Mouse (Mus musculus): ENCODE data around the gene Vipr2. TPM values are rescaled to one million over a fixed set of nuclear protein-coding genes. Genes with fewer than 3 reads are reported as not detected.
A peak's percentile ranks its signal among the peaks of the same experiment; 100 is the strongest.

Gene Vipr2
- polyA plus RNA-seq, 1 experiment from 2014 or later = 0.40 TPM

DNA sequence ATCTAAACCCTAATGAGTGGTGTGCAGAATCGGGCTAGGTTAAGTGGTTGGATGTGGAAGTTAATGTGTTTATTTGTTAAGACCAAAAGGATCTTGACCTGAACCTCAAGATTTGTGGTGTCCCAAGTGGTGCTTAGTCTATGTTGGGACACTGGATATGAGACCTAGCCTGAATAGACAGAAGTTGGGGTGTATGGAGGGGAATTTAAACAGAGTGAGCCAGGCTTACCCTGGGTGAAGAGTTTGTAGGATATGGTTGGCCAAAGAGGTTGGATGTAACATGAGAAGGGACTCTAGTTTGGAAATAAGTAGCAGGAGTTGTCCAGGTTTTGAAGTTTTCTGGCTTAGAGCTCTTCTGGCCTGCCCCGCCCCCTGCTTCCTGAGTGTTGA, 15.3 kb upstream of the Vipr2 start:
- no peak for ATAC-seq (replicated peaks; ENCODE audit: insufficient number of reproducible peaks, insufficient read depth, low FRiP score, low read depth)
- H3K9me3 ChIP-seq (replicated peaks) = peaks cover 36% of the 10 kb centered on the region
- H3K4me2 ChIP-seq = no peak overlapping the region
- H3K27ac ChIP-seq = no peak overlapping the region
- no peaks in the 10 kb centered on the region for H3K4me1 ChIP-seq (replicated peaks)
- no peaks in the 10 kb centered on the region for H3K27me3 ChIP-seq
- 87% methylated on average over 2 of the region's 2 CpGs for WGBS
- peaks cover 44% of the 10 kb centered on the region for H3K36me3 ChIP-seq
- no peak overlapping the region for H3K4me3 ChIP-seq
- H3K9ac ChIP-seq = no peak overlapping the region

DNA sequence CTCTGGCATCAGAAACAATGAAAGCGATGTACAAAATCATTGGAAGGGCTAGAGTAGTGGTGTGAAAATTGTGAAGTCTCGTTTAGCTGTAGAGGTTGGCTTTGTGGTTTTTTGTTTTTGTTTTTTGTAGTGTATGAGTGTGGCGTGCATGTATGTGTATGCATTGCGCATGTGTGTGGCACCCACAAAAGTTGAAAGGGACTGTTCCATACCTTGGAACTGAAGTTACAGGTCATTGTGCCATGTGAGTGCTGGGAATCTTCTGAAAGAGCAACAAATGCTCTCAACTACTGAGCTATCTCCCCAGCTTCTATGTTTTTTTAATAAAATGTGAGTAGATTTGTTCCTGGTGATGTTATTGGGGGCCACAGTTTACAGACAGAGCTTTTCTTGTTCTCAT, 14.5 kb upstream of the Vipr2 start:
- Histone ChIP-seq H3K36me3 (peaks cover 38% of the 10 kb centered on the region), H3K27ac (no peak overlapping the region), H3K27me3 (no peaks in the 10 kb centered on the region), H3K9me3 (replicated peaks) (peaks cover 36% of the 10 kb centered on the region), H3K4me2 (no peak overlapping the region), H3K4me1 (replicated peaks) (no peaks in the 10 kb centered on the region), H3K4me3 (no peak overlapping the region), H3K9ac (no peak overlapping the region)
- no peak for ATAC-seq (replicated peaks; ENCODE audit: insufficient number of reproducible peaks, insufficient read depth, low FRiP score, low read depth)
- 92% methylated on average over 4 of the region's 4 CpGs for WGBS

DNA sequence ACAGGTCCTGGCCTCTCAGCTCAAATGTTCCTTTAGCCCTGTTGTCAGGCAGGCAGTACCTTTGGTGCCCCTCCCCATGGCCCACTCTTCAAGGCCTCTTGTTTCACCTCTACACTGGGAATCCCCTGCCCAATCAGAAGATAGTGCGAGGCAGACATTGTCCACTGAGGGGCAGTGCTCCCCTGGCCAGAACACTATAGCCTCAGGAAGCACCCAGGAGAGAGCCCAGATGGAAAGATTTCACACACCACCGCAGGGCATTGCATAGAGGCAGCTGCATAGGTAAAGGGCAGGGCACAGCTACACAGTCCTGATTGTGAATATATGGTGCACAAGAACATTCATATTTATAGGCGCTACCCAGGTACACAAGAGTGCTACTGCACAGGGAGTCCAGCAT, 6.5 kb upstream of the Vipr2 start:
- WGBS = 14% methylated on average over 3 of the region's 3 CpGs
- no peaks in the 10 kb centered on the region for H3K36me3 ChIP-seq
- no peak overlapping the region for H3K9ac ChIP-seq
- H3K27ac ChIP-seq = no peak overlapping the region
- no peaks in the 10 kb centered on the region for H3K4me1 ChIP-seq (replicated peaks)
- H3K27me3 ChIP-seq = peaks cover 22% of the 10 kb centered on the region
- H3K9me3 ChIP-seq (replicated peaks) = no peaks in the 10 kb centered on the region
- no peak overlapping the region for H3K4me3 ChIP-seq
- peak; percentile 35; the same call in 1 of the 2 replicates for ATAC-seq (replicated peaks; ENCODE audit: insufficient number of reproducible peaks, insufficient read depth, low FRiP score, low read depth)
- H3K4me2 ChIP-seq = no peak overlapping the region

DNA sequence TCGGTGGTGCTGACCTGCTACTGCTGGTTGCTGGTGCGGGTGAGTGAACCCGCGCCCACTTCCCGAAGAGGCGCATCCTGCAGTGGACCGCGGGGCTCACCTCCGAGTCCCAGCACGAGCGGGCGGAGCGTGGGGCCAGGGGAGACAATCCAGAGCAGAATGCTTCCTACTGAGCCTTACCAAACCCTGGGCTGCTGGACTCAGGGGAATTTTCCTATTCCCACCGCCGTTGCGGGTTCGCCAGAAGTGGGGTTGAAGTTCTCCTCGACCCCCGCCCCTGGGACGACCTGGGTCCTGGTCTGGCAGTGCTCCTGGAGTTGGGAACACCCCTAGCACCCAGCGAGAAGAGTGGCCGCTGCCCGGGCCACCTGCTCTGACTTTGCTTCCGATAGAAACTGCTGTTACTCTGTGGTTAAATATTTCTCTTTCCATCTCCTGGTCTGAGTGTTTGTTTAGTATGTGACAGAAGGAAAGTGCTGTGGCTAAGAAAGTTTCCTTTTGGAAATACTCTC, 385 bp downstream of the Vipr2 start:
- ATAC-seq (replicated peaks; ENCODE audit: insufficient number of reproducible peaks, insufficient read depth, low FRiP score, low read depth) = no peak
- H3K4me2 ChIP-seq = peak overlapping the region; percentile 98
- whole genome bisulfite sequencing = under 1% methylated on average over 24 of the region's 24 CpGs
- no peak overlapping the region for H3K27ac ChIP-seq
- H3K9me3 ChIP-seq (replicated peaks) = no peaks in the 10 kb centered on the region
- H3K4me1 ChIP-seq (replicated peaks) = peaks cover 8% of the 10 kb centered on the region; the same call in 1 of the 2 replicates
- H3K4me3 ChIP-seq = peak overlapping the region; percentile 63
- H3K27me3 ChIP-seq = peaks cover 40% of the 10 kb centered on the region
- no peaks in the 10 kb centered on the region for H3K36me3 ChIP-seq
- H3K9ac ChIP-seq = peak overlapping the region; percentile 55

DNA sequence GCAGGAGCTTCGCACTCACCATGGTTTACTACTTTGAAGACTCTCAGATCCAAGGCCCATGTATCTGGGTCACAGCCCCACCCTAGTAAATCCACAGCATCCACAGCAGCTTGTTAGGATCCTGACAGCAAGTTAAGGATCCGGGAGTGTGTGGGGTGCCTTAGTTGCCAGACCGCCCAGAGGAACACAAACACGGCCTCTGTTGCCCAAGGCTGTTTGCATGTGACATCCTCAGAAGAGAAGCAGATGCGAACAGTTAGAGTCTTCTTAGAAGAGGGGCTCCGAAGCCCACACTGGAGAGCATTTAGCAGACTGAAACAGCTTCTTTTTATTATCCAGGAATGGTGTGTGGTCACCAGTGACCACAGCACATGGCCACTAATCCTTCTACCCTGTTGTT, 5.6 kb downstream of the Vipr2 start:
- H3K9me3 ChIP-seq (replicated peaks) = no peaks in the 10 kb centered on the region
- no peak overlapping the region for H3K9ac ChIP-seq
- peaks cover 9% of the 10 kb centered on the region for H3K27me3 ChIP-seq
- no peak overlapping the region for H3K27ac ChIP-seq
- H3K4me2 ChIP-seq = no peak overlapping the region
- H3K4me1 ChIP-seq (replicated peaks) = no peaks in the 10 kb centered on the region
- no peak overlapping the region for H3K4me3 ChIP-seq
- no peaks in the 10 kb centered on the region for H3K36me3 ChIP-seq
- WGBS = 86% methylated on average over 6 of the region's 6 CpGs
- no peak for ATAC-seq (replicated peaks; ENCODE audit: insufficient number of reproducible peaks, insufficient read depth, low FRiP score, low read depth)

DNA sequence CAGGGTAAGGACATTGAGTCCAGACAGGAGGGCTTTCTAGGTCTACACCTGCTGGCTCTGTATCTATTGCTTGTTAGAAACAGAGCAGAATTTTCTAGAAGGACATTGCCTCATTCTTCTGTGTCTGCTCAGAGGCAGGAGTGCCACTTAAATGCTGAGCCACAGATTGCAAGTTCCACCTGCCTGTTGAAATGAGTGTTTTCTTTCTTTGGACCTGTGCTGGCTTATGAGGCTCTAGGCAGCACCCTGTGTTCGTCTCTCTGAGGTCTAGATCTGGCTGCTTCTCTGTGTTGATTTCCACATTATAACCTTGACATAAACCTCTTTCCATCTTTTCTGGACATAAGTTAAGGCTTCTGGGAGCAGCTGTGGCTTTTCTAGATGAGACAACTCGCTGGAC, 6.8 kb downstream of the Vipr2 start:
- Histone ChIP-seq H3K9me3 (replicated peaks) (no peaks in the 10 kb centered on the region), H3K27ac (no peak overlapping the region), H3K4me3 (no peak overlapping the region), H3K27me3 (peaks cover under 1% of the 10 kb centered on the region), H3K9ac (no peak overlapping the region), H3K4me1 (replicated peaks) (no peaks in the 10 kb centered on the region), H3K36me3 (no peaks in the 10 kb centered on the region), H3K4me2 (no peak overlapping the region)
- 72% methylated on average over 2 of the region's 2 CpGs for WGBS
- no peak for ATAC-seq (replicated peaks; ENCODE audit: insufficient number of reproducible peaks, insufficient read depth, low FRiP score, low read depth)

DNA sequence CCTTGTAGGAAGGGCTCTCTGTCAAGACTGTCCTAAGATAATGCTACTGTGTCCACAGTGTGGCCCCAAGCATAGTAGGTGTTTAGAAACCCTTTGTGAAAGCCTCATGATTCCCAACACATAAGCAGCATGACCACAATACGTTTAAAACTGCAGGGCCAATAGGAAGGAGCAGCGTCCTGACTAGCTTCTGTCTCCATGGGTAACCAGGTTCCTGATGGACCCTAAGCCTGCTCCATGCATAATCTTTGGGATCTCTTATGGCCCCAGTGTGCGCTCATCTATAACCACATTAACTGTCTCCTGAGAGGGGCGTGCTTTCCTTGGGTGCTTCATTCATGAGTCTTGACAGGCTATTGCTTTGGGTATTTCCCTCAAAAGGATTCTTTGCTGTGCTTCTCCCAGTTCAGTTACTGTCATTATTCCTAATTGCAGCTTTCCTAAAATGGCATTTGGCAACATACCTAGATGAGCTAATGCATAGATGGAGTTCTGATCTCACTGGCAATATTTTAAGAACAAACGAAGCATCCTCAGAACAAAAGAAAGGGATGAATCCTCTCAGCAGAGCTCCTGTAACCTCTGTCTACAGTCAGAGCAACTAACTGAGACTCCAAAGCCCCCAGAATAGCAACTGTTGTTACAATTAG, 9.6 kb downstream of the Vipr2 start:
- Histone ChIP-seq H3K4me3 (no peak overlapping the region), H3K4me1 (replicated peaks) (no peaks in the 10 kb centered on the region), H3K36me3 (no peaks in the 10 kb centered on the region), H3K9me3 (replicated peaks) (no peaks in the 10 kb centered on the region), H3K9ac (no peak overlapping the region), H3K27me3 (no peaks in the 10 kb centered on the region), H3K27ac (no peak overlapping the region), H3K4me2 (no peak overlapping the region)
- WGBS = 79% methylated on average over 5 of the region's 5 CpGs
- no peak for ATAC-seq (replicated peaks; ENCODE audit: insufficient number of reproducible peaks, insufficient read depth, low FRiP score, low read depth)

DNA sequence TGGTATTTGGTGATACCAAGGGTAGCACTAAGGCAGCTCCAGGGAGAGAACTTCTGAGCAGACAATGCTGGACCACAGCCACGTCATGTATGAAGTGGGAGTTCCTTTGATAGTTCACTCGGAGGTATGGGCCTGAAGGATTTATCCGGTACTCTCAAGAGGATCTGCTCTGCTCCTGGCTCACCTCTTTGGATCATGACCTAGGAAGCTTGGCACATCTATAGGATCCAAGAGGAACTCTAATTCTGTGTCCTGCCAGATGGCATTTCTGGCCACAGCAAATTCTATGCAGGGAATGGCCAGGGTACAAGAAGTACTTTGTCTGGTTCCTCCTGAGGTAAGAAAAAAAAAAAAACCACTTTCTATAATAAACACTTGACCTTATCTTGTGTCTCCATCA, 12.3 kb downstream of the Vipr2 start:
- Histone ChIP-seq H3K27me3 (no peaks in the 10 kb centered on the region), H3K36me3 (no peaks in the 10 kb centered on the region), H3K9ac (no peak overlapping the region), H3K4me3 (no peak overlapping the region), H3K4me1 (replicated peaks) (no peaks in the 10 kb centered on the region), H3K9me3 (replicated peaks) (no peaks in the 10 kb centered on the region), H3K4me2 (no peak overlapping the region), H3K27ac (no peak overlapping the region)
- no peak for ATAC-seq (replicated peaks; ENCODE audit: insufficient number of reproducible peaks, insufficient read depth, low FRiP score, low read depth)
- WGBS = 72% methylated on average over 3 of the region's 3 CpGs

DNA sequence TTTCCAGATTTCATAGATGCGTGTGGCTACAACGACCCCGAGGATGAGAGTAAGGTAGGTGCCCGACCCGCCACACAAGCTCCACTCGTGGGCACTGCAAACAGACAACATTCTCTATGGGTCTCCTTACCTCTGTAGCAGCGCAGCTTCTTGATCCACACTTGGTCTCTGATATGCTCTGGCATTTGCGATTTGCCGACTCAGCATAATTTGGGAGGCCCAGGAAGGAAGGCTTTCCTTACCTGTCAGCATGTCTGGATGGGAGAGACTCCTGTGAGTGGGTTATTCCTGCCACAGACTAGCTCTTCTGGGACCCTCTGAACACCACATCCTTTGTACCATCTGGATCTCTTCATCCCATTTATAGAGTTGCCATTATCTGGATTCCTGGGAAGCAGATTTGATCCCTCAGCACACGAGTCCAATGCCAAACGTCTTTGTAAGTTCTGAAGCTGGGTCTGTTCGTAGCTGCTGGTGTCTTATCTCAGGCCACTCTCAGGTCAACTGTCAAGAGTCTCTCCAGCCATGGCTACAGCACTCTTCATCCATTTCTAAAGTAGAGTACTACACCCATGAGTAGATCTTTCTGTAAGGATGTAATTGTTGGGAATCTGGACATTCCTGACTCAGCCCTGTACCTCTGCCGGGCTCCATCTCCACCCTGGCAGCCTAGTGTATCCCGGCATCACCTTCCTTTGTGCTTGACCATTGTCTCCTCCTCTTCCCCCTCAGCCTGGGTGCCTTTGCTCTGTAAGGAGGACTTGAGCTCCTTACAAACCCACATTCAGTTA, 17.4 kb downstream of the Vipr2 start:
- H3K9me3 ChIP-seq (replicated peaks) = no peaks in the 10 kb centered on the region
- no peak overlapping the region for H3K4me3 ChIP-seq
- no peak overlapping the region for H3K27ac ChIP-seq
- ATAC-seq (replicated peaks; ENCODE audit: insufficient number of reproducible peaks, insufficient read depth, low FRiP score, low read depth) = no peak
- no peaks in the 10 kb centered on the region for H3K4me1 ChIP-seq (replicated peaks)
- no peak overlapping the region for H3K4me2 ChIP-seq
- no peaks in the 10 kb centered on the region for H3K36me3 ChIP-seq
- no peaks in the 10 kb centered on the region for H3K27me3 ChIP-seq
- no peak overlapping the region for H3K9ac ChIP-seq
- 67% methylated on average over 14 of the region's 14 CpGs for WGBS

DNA sequence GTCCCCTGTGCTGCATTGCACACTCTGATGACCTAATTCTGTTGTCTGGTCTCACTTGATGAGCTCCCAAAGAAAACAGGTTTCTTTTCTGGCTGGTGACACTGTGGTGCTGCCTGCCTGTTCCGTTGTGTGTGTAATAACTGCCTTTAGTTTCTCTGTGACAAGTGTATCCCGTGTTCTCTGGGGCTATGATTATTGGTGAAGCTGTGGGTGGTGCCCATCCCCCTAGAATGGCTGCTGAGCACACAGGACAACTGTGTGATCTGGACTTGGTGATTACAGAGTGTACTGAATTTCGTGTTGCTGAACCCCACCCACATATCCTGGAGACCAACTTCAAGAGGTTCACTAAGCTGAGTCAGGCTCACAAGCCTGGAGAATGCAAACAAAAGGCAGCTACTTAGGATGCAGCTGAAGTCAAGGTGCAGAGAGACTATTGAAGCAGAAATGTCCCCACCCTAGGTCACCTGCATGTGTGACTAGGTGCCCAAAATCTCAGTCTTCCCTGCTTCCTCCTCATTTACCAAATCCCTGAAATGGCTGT, 18.9 kb downstream of the Vipr2 start:
- H3K9ac ChIP-seq = no peak overlapping the region
- H3K4me2 ChIP-seq = no peak overlapping the region
- no peak overlapping the region for H3K4me3 ChIP-seq
- H3K9me3 ChIP-seq (replicated peaks) = no peaks in the 10 kb centered on the region
- H3K27ac ChIP-seq = no peak overlapping the region
- no peaks in the 10 kb centered on the region for H3K36me3 ChIP-seq
- no peak for ATAC-seq (replicated peaks; ENCODE audit: insufficient number of reproducible peaks, insufficient read depth, low FRiP score, low read depth)
- WGBS = 50% methylated on average over 3 of the region's 3 CpGs
- no peaks in the 10 kb centered on the region for H3K4me1 ChIP-seq (replicated peaks)
- no peaks in the 10 kb centered on the region for H3K27me3 ChIP-seq

DNA sequence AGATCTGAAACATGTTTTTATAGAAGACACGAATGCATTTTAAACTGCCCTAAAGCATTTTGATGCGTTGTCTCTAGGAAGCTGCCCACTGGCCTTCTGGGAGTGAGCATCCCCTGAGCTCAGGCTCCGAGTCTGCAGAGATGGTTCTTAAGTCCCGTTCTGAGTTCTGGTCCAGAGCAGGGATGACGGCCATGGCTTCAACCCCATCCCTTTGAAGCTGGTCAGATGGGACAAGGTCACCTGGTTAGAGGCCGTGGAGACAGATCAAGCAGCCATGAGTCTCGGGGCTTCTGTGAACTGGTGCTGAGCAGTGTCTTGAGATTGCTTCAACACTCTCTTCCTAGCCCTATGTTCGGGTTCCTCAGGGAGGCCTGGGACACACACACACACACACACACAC, 19.6 kb downstream of the Vipr2 start:
- ATAC-seq (replicated peaks; ENCODE audit: insufficient number of reproducible peaks, insufficient read depth, low FRiP score, low read depth) = no peak
- Histone ChIP-seq H3K4me3 (no peak overlapping the region), H3K27me3 (no peaks in the 10 kb centered on the region), H3K9ac (no peak overlapping the region), H3K4me1 (replicated peaks) (no peaks in the 10 kb centered on the region), H3K9me3 (replicated peaks) (no peaks in the 10 kb centered on the region), H3K27ac (no peak overlapping the region), H3K4me2 (no peak overlapping the region), H3K36me3 (no peaks in the 10 kb centered on the region)
- 78% methylated on average over 8 of the region's 8 CpGs for WGBS

Measured in heart, embryonic 15.5 days (tissue).